Mouse (Mus musculus) adrenal gland, postnatal 14 days (tissue): ENCODE measurements at regions not wholly inside any gene's neighbourhood (a gene's known extent, or its start where the extent isn't known, plus 50 kb on each side); places are given as distances from the start of the nearest gene placed in this dataset.

ENCODE experiments used
- DNase-seq: peaks from one replicate; pipeline ENCODE4 v3.0.0; 2021; ENCODE audit warnings: mixed read lengths

- no peak for DNase-seq
Measured at GRCm38 (mm10) chr11:19073265-19073664, 54.5 kb upstream of the Meis1 start.

GRCm38 (mm10) chr11:19073887-19074564, 55.2 kb upstream of the Meis1 start:
- DNase-seq = no peak

GRCm38 (mm10) chr11:19091101-19091857, 72.5 kb upstream of the Meis1 start:
- no peak for DNase-seq

- DNase-seq = no peak
Measured at GRCm38 (mm10) chr11:19092967-19093745, 74.4 kb upstream of the Meis1 start.

- no peak for DNase-seq
Measured at GRCm38 (mm10) chr11:19093749-19094148, 75.0 kb upstream of the Meis1 start.

GRCm38 (mm10) chr11:19094183-19094582, 75.4 kb upstream of the Meis1 start:
- no peak for DNase-seq

GRCm38 (mm10) chr11:19102981-19103568, 84.3 kb upstream of the Meis1 start:
- DNase-seq = no peak

- DNase-seq = no peak
Measured at GRCm38 (mm10) chr11:19107180-19107579, 88.4 kb upstream of the Meis1 start.

- no peak for DNase-seq
Measured at GRCm38 (mm10) chr11:19109055-19109454, 90.3 kb upstream of the Meis1 start.

GRCm38 (mm10) chr11:19111916-19112575, 93.3 kb upstream of the Meis1 start:
- DNase-seq = peak; percentile 85

GRCm38 (mm10) chr11:19117121-19117520, 98.3 kb upstream of the Meis1 start:
- DNase-seq = peak; percentile 37

GRCm38 (mm10) chr11:19118258-19118657, 99.5 kb upstream of the Meis1 start:
- no peak for DNase-seq

- no peak for DNase-seq
Measured at GRCm38 (mm10) chr11:19119927-19120827, 101.4 kb upstream of the Meis1 start.

GRCm38 (mm10) chr11:19120871-19121270, 102.1 kb upstream of the Meis1 start:
- no peak for DNase-seq

GRCm38 (mm10) chr11:19135375-19136050, 116.7 kb upstream of the Meis1 start:
- DNase-seq = no peak

GRCm38 (mm10) chr11:19138423-19138822, 119.6 kb upstream of the Meis1 start:
- peak; percentile 49 for DNase-seq

GRCm38 (mm10) chr11:19138831-19139230, 120.0 kb upstream of the Meis1 start:
- DNase-seq = no peak

GRCm38 (mm10) chr11:19143267-19144000, 124.6 kb upstream of the Meis1 start:
- DNase-seq = peak; percentile 17

- no peak for DNase-seq
Measured at GRCm38 (mm10) chr11:19144506-19144905, 125.7 kb upstream of the Meis1 start.

- no peak for DNase-seq
Measured at GRCm38 (mm10) chr11:19145263-19145662, 126.5 kb upstream of the Meis1 start.
